Mouse (Mus musculus): ENCODE results near the gene Pkig.
A peak's percentile ranks its signal among the peaks of the same experiment; 100 is the strongest.
"Not testable (repeated sequence)": the region's sequence is repeated elsewhere in the genome, so short reads cannot be mapped to it uniquely, and the experiment has no call there.

Gene Pkig

GRCm38 (mm10) chr2:163643576-163643971, 14.6 kb upstream of the Pkig start:
- DNase-seq (ENCODE audit: low spot score), result no peak

- peak; percentile 23 for DNase-seq (ENCODE audit: low spot score)
Observed at GRCm38 (mm10) chr2:163644047-163644446, 14.1 kb upstream of the Pkig start.

GRCm38 (mm10) chr2:163644575-163645385, 13.4 kb upstream of the Pkig start, which contains the start of gene Serinc3:
TSS of gene Serinc3 (minus strand) at chr2:163645131.
- DNase-seq (ENCODE audit: low spot score), result peak; percentile 99

GRCm38 (mm10) chr2:163645700-163646460, 12.3 kb upstream of the Pkig start:
- DNase-seq (ENCODE audit: low spot score), result no peak

- DNase-seq (ENCODE audit: low spot score), result no peak
Observed at GRCm38 (mm10) chr2:163646461-163647080, 11.6 kb upstream of the Pkig start.

GRCm38 (mm10) chr2:163655699-163656098, 2.5 kb upstream of the Pkig start:
- not testable (repeated sequence) for DNase-seq (ENCODE audit: low spot score)

- DNase-seq (ENCODE audit: low spot score), result no peak
Observed at GRCm38 (mm10) chr2:163657486-163657885, 700 bp upstream of the Pkig start.

- peak; percentile 60 for DNase-seq (ENCODE audit: low spot score)
Observed at GRCm38 (mm10) chr2:163658941-163659340, 755 bp downstream of the Pkig start.

GRCm38 (mm10) chr2:163659431-163659830, 1.2 kb downstream of the Pkig start:
- peak; percentile 19 for DNase-seq (ENCODE audit: low spot score)

GRCm38 (mm10) chr2:163660103-163660701, 2.0 kb downstream of the Pkig start:
- DNase-seq (ENCODE audit: low spot score), result no peak

- peak; percentile 30 for DNase-seq (ENCODE audit: low spot score)
Observed at GRCm38 (mm10) chr2:163661371-163661850, 3.2 kb downstream of the Pkig start.

GRCm38 (mm10) chr2:163662076-163662475, 3.9 kb downstream of the Pkig start:
- DNase-seq (ENCODE audit: low spot score), result no peak

GRCm38 (mm10) chr2:163662698-163663221, 4.6 kb downstream of the Pkig start:
- no peak for DNase-seq (ENCODE audit: low spot score)

GRCm38 (mm10) chr2:163663930-163664329, 5.7 kb downstream of the Pkig start:
- no peak for DNase-seq (ENCODE audit: low spot score)

GRCm38 (mm10) chr2:163667045-163667444, 8.9 kb downstream of the Pkig start:
- no peak for DNase-seq (ENCODE audit: low spot score)

GRCm38 (mm10) chr2:163670872-163671594, 12.8 kb downstream of the Pkig start:
- DNase-seq (ENCODE audit: low spot score), result no peak

- DNase-seq (ENCODE audit: low spot score), result no peak
Observed at GRCm38 (mm10) chr2:163674397-163674796, 16.2 kb downstream of the Pkig start.

GRCm38 (mm10) chr2:163675144-163675619, 17.0 kb downstream of the Pkig start:
- no peak for DNase-seq (ENCODE audit: low spot score)

- DNase-seq (ENCODE audit: low spot score), result no peak
Observed at GRCm38 (mm10) chr2:163675662-163676061, 17.5 kb downstream of the Pkig start.

GRCm38 (mm10) chr2:163676321-163676720, 18.1 kb downstream of the Pkig start:
- DNase-seq (ENCODE audit: low spot score), result no peak

GRCm38 (mm10) chr2:163676745-163677144, 18.6 kb downstream of the Pkig start:
- DNase-seq (ENCODE audit: low spot score), result no peak
